Mouse (Mus musculus): Measurements from ENCODE around the gene Zfp956. TPM values are rescaled to one million over a fixed set of nuclear protein-coding genes. Genes with fewer than 3 reads are reported as not detected.

The Zfp956 gene
- total RNA-seq (2021) = 1 to 10 TPM; 1.1 to 1.9 TPM

- DNase-seq (ENCODE audit: low spot score) = peak; percentile 90
- intact Hi-C loops (cut with DNase I) = loop anchor here (2.0 kb wide), 1 partner anchor 32 kb away; the partner anchor contains the start of gene Zfp212
Measured at GRCm38 (mm10) chr6:47953191-47953726, at the start of gene Zfp956. TSS of gene Zfp956 (plus strand) at chr6:47953390.

- no peak for DNase-seq (ENCODE audit: low spot score)
- intact Hi-C loops (cut with DNase I) = no loop called here
Measured at GRCm38 (mm10) chr6:47903587-47903986, 49.6 kb upstream of the Zfp956 start.

DNA sequence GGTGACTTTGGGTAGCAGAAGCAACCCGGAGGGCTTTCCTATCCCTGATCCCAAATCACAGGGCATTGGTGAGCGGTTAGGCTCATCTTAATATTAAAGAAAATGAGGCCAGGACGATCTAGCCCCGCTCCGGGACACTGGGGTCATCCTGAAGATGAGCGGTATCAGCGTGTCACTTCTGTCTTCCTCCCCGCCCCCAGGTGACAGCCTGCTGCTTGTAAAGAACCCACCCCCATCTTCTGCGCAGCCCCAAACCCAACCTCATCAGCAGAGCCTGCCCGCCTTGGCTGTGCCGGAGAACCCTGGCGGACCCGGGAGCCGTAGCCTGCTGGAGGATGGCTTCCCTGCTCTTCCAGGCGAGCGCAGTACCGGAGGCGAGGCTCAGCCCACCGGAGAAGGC lies 48.8 kb upstream of the Zfp956 start:
- no peak for DNase-seq (ENCODE audit: low spot score)
- intact Hi-C loops (cut with DNase I) = no loop called here

GRCm38 (mm10) chr6:47904917-47905695 lies 48.1 kb upstream of the Zfp956 start:
- no peak for DNase-seq (ENCODE audit: low spot score)
- intact Hi-C loops (cut with DNase I) = no loop called here

GRCm38 (mm10) chr6:47906326-47906725 lies 46.9 kb upstream of the Zfp956 start:
- no peak for DNase-seq (ENCODE audit: low spot score)
- intact Hi-C loops (cut with DNase I) = no loop called here

GRCm38 (mm10) chr6:47909007-47909406 lies 44.2 kb upstream of the Zfp956 start:
- intact Hi-C loops (cut with DNase I) = no loop called here
- no peak for DNase-seq (ENCODE audit: low spot score)

DNA sequence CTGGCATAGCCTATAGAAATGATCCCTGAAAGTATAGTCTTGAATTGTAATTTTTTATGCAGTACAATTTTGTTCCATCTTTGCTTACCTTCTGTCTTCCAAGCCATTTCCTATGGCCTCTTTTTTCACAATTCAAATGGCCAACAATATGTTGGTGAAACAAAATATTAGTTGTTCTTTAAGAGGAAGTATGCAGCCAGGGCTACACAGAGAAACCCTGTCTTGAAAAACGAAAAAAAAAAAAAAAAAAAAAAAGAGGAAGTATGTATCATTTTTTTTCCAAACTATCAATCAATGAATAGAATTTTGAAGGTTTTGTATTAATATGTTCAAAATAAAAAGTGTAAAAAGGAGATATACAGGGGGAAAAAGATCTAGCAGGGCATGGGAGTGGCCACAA lies 41.5 kb upstream of the Zfp956 start:
- no peak for DNase-seq (ENCODE audit: low spot score)
- intact Hi-C loops (cut with DNase I) = no loop called here

DNA sequence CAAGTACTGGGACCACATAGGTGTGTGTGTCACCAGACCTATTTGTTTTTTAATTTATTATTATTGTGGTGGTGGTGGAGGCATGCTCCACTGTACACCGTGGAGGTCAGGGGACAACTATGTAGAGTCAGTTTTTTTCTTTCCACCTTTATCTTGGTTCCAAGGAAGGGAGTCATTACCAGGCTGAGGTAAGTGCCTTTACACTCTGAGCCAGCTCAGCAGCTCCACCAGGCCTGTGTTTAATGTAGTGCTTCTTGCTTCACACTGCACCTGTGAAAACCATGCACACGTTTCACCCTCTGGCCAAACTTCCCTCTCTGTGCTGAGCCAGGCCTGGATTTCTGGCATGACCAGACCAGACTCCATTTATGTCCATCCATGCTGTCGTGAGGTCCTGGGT lies 40.2 kb upstream of the Zfp956 start:
- DNase-seq (ENCODE audit: low spot score) = no peak
- intact Hi-C loops (cut with DNase I) = no loop called here

DNA sequence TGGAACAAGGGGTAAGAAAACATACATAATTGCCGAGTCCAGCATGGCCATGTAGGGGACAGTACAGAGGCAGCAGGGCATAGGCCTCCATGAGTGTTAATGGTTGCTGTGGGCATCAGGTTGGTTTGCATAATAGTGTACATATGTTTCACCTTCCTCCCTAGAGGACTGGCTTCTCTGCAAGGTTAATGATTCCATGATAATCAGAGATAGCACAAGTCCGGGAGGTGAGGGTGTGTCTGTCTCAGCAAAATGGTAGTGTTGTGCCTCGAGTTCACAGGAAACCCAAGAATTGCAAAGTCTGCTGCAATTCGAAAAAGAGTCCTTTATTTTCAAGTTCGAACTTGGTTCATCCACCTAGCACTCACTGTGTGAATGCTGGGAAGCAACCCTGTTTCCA lies 36.1 kb upstream of the Zfp956 start:
- no peak for DNase-seq (ENCODE audit: low spot score)
- intact Hi-C loops (cut with DNase I) = no loop called here

- no peak for DNase-seq (ENCODE audit: low spot score)
- intact Hi-C loops (cut with DNase I) = no loop called here
Measured at GRCm38 (mm10) chr6:47918768-47919274, 34.4 kb upstream of the Zfp956 start.

- intact Hi-C loops (cut with DNase I) = loop anchor here (2.0 kb wide), 3 partner anchors 33 to 85 kb away; partner anchors contain the start of genes Zfp282, Zfp398 and Zfp956
- no peak for DNase-seq (ENCODE audit: low spot score)
Measured at GRCm38 (mm10) chr6:47919646-47920446, 33.3 kb upstream of the Zfp956 start.

GRCm38 (mm10) chr6:47920447-47921340 lies 32.5 kb upstream of the Zfp956 start, which contains the start of gene Zfp212:
TSS of gene Zfp212 (plus strand) at chr6:47920476.
- peak; percentile 75 for DNase-seq (ENCODE audit: low spot score)

GRCm38 (mm10) chr6:47942461-47942860 lies 10.7 kb upstream of the Zfp956 start:
- no peak for DNase-seq (ENCODE audit: low spot score)
- intact Hi-C loops (cut with DNase I) = no loop called here

More at GRCm38 (mm10) chr6:47920447-47921340, 32.5 kb upstream of the Zfp956 start, which contains the start of gene Zfp212:
- intact Hi-C loops (cut with DNase I) = loop anchor here (2.0 kb wide), 3 partner anchors 32 to 86 kb away; partner anchors contain the start of genes Zfp282, Zfp398 and Zfp956

GRCm38 (mm10) chr6:47943021-47943691 lies 10.0 kb upstream of the Zfp956 start:
- intact Hi-C loops (cut with DNase I) = no loop called here
- DNase-seq (ENCODE audit: low spot score) = peak; percentile 49

- no peak for DNase-seq (ENCODE audit: low spot score)
- intact Hi-C loops (cut with DNase I) = no loop called here
Measured at GRCm38 (mm10) chr6:47943721-47944120, 9.5 kb upstream of the Zfp956 start.

DNA sequence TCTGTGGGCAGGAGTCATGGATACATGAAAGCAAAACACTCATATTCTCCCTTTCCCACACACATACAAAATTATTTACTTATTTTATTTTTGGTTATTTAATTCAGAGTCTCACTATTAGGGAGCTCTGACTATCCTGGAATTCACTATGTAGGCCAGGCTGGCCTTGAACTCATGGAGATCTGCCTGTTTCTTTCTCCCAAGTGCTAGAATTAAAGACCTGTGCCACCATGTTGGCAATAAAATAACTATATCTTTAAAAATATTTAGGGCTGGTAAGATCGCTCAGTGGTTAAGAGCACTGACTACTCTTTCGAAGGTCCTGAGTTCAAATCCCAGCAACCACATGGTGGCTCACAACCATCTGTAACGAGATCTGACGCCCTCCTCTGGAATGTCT lies 5.8 kb upstream of the Zfp956 start:
- DNase-seq (ENCODE audit: low spot score) = no peak
- intact Hi-C loops (cut with DNase I) = no loop called here

DNA sequence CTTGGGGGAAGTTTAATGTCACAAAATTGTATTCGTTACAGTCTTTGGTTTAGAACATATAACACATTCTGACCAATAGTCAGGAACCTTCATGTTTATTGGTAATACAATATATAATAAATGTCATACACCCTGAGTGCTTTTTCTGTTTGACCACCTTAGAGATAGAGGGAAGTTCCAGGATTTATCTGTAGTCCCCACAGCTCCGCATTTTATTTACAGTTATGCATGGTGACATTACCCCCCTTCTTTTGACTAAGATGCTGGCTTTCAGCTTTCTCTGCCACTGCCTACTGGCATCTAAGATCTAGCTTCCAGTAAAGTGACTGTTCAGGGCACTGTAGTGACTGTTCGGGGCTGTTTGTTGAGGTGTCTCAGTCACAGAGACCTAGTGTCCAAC lies 1.2 kb downstream of the Zfp956 start:
- intact Hi-C loops (cut with DNase I) = no loop called here
- no peak for DNase-seq (ENCODE audit: low spot score)

DNA sequence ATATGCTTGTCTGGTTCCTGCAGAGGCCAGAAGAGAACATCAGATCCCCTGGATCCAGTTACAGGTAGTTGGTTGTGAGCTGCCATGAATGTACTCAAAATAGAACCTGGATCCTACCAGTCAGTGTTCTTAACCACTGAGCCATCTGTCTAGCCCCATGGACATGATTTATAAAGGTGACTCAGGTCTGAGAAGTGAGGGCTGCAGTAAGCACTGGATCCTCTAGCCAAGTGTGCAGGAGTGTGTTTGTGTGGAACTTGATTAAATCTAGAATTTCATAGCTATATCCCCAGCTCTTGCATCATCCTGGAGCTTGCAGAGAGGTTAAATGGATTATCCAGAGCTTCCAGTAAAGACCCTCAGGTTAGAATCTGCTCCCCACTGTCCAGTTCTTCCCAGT lies 4.6 kb downstream of the Zfp956 start:
- intact Hi-C loops (cut with DNase I) = no loop called here
- no peak for DNase-seq (ENCODE audit: low spot score)

All from heart, postnatal 25 days (tissue).